Mouse (Mus musculus) liver, postnatal 0 days (tissue): ENCODE results near the gene Tubb2b. TPM values are rescaled to one million over a fixed set of nuclear protein-coding genes. Genes with fewer than 3 reads are reported as not detected.

Experiments used
- ATAC-seq: fragments of 200-750 bp; cut with Nextera tagmentation; 2 replicates; pipeline ENCODE4 v1.8.0; 2017; ENCODE audit warnings: mild to moderate bottlenecking, moderate library complexity
- DNase-seq: peaks from one replicate; pipeline ENCODE4 v3.0.0-alpha.2; 2016
- H3K27ac ChIP-seq: fragments of 300-500 bp; sonication (generic); 2 replicates; pipeline ENCODE4 v1.5.1; 2014; ENCODE audit warnings: antibody characterized with exemption, moderate library complexity, mild to moderate bottlenecking, low read depth
- H3K27me3 ChIP-seq: fragments of 300-500 bp; sonication (generic); 2 replicates; pipeline ENCODE4 v1.6.1; 2014; ENCODE audit warnings: low read length, control low read depth, mixed read lengths; ENCODE audit not compliant: insufficient read depth
- H3K36me3 ChIP-seq: fragments of 300-500 bp; sonication (generic); replicated peaks from 2 replicates; pipeline ENCODE4 v1.6.1; 2014; ENCODE audit warnings: mild to moderate bottlenecking, control low read depth, low read length, moderate library complexity, mixed read lengths; ENCODE audit not compliant: insufficient read depth
- H3K4me1 ChIP-seq: fragments of 300-500 bp; sonication (generic); 2 replicates; pipeline ENCODE4 v1.6.1; 2014; ENCODE audit warnings: antibody characterized with exemption, mild to moderate bottlenecking, control low read depth; ENCODE audit not compliant: insufficient read depth
- H3K4me2 ChIP-seq: fragments of 300-500 bp; sonication (generic); 2 replicates; pipeline ENCODE4 v1.6.1; 2014; ENCODE audit warnings: low read depth, mild to moderate bottlenecking, low read length, moderate library complexity, mixed read lengths
- H3K4me3 ChIP-seq: fragments of 300-500 bp; sonication (generic); 2 replicates; pipeline ENCODE4 v1.5.1; 2014; ENCODE audit warnings: low read depth, low read length
- H3K9ac ChIP-seq: fragments of 300-500 bp; sonication (generic); replicated peaks from 2 replicates; pipeline ENCODE4 v1.6.1; 2014; ENCODE audit warnings: mild to moderate bottlenecking, moderate library complexity
- H3K9me3 ChIP-seq: fragments of 300-500 bp; sonication (generic); 2 replicates; pipeline ENCODE4 v1.6.1; 2016; ENCODE audit warnings: mild to moderate bottlenecking, control low read depth, low read length, mixed read lengths
- CTCF ChIP-seq: sonication (generic); IDR thresholded peaks from 2 replicates; pipeline ENCODE4 v1.5.1; 2016; ENCODE audit warnings: antibody characterized with exemption, low read depth
- EP300 ChIP-seq: IDR thresholded peaks from 2 replicates; pipeline ENCODE4 v1.6.1; 2016; ENCODE audit warnings: antibody characterized with exemption, low read depth, mild to moderate bottlenecking
- WGBS: fragments of 180-500 bp; shearing (Covaris S2); extraction: QIAGEN DNeasy Blood & Tissue Kit; methylation state at CpG from one replicate; pipeline ENCODE4 v1.1.7; 2014; ENCODE audit not compliant: insufficient replicate concordance; 5-methylcytosine and 5-hydroxymethylcytosine counted together
- polyA plus RNA-seq: library from polyadenylated mRNA; unstranded; fragments of >200 nt; fragmentation: Nextera tagmentation; extraction: Ambion mirVana; gene quantifications from 2 replicates; pipeline ENCODE4 v1.2.1, GENCODE M21; 2015

Gene Tubb2b
- polyA plus RNA-seq, 1 experiment from 2014 or later, result 0.28 TPM

DNA sequence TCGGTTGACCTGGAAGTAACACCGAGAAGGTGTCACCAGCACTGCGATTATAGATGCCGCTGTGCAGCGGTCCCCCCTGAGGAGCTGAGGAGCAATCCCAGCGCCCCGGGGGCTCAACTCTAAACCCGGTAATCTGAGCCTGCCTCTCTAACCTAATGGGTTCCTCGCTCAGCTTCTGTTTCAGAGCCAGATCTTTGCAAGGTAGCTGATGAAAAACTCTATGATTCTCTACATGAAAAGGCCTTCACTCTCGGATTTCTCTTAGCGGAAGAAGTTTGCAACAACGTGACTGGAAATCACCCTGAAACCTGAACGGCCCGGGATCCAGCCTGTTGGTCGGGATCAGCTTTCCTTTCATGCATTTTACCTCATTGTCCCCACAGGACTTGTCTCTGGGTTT lies 2.0 kb upstream of the Tubb2b start:
- Histone ChIP-seq H3K9ac (no peak overlapping the region), H3K27ac (no peak overlapping the region), H3K4me2 (no peak overlapping the region), H3K4me3 (0 out of 2 replicates have a peak overlapping the region, but pooled peaks have one; percentile 4), H3K27me3 (peaks cover 60% of the 10 kb centered on the region), H3K9me3 (no peaks in the 10 kb centered on the region), H3K36me3 (no peaks in the 10 kb centered on the region), H3K4me1 (peaks cover 21% of the 10 kb centered on the region)
- DNase-seq (no peak), ATAC-seq (no peak)
- no peak for TF ChIP-seq EP300
- TF ChIP-seq CTCF, result no peak
- 2% methylated on average over 15 of the region's 15 CpGs for WGBS

DNA sequence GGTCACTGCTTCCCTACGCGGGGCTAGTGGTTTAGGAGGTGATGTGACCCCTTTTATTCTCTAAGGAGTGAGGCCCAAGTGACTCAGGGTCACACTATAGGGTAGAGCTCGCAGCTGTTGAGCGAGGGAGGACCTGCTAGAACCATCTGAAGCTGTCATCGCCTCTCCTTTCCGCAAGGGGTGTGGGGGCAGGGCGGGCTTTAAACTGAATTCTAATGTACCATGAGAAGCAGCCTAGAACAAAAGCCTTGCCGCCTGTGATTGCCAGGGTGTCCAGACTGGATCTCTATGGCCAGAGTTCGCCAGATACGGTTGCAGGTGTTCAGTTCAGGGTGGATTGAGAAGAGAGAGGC lies 1.4 kb upstream of the Tubb2b start:
- DNase-seq, result peak; percentile 56
- peak; percentile 39; the same call in 1 of the 2 replicates for ATAC-seq
- TF ChIP-seq CTCF (peak; percentile 20; the same call in 1 of the 2 replicates), EP300 (no peak)
- 2% methylated on average over 10 of the region's 10 CpGs for WGBS
- Histone ChIP-seq H3K27me3 (peaks cover 59% of the 10 kb centered on the region), H3K36me3 (no peaks in the 10 kb centered on the region), H3K9ac (no peak overlapping the region), H3K27ac (no peak overlapping the region), H3K4me1 (peaks cover 21% of the 10 kb centered on the region), H3K4me3 (no peak overlapping the region; the same call in 1 of the 2 replicates), H3K9me3 (no peaks in the 10 kb centered on the region), H3K4me2 (peak overlapping the region; percentile 86; the same call in 1 of the 2 replicates)

DNA sequence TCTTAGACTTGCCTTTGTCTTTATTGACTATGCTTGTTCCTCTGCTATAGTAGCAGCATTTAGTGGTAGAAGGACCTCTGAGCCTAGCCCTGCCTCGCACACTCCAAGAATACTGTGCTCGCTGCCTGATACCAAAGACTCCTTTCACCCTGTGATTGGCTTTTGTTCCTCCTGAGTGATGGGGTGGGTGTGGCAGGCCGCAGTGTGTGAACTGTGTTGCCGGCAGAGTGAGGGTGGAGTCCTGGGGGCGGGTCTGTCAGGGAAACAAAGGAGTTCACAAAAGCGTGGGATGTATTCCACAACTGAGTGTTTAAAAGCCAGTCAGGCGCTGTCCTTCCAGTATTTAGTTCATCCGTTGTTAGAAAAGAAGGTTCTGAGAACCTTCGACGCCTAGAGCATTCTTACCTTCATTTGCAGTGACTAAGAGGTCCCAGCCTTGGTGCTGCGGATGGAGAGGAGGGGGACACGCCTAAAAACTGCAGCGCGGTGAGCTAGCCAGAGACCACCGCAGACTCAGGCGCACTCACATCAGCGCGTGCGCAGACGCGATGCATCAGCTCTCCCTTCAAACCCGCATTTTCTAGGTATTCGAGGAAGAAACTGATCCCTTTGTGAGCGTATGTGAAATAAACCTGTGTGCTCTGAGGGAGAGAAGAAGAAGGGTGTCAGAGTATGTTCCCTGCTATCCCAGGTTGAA lies 893 bp upstream of the Tubb2b start:
- H3K9ac ChIP-seq, result no peak overlapping the region
- H3K27ac ChIP-seq, result no peak overlapping the region
- H3K4me2 ChIP-seq, result peak overlapping the region; percentile 86
- under 1% methylated on average over 24 of the region's 24 CpGs for WGBS
- H3K36me3 ChIP-seq, result no peaks in the 10 kb centered on the region
- ATAC-seq (no peak), DNase-seq (no peak)
- H3K9me3 ChIP-seq, result no peaks in the 10 kb centered on the region
- H3K4me1 ChIP-seq, result peaks cover 21% of the 10 kb centered on the region
- TF ChIP-seq EP300, result no peak
- TF ChIP-seq CTCF, result no peak
- peaks cover 58% of the 10 kb centered on the region for H3K27me3 ChIP-seq
- H3K4me3 ChIP-seq, result peak overlapping the region; percentile 58

DNA sequence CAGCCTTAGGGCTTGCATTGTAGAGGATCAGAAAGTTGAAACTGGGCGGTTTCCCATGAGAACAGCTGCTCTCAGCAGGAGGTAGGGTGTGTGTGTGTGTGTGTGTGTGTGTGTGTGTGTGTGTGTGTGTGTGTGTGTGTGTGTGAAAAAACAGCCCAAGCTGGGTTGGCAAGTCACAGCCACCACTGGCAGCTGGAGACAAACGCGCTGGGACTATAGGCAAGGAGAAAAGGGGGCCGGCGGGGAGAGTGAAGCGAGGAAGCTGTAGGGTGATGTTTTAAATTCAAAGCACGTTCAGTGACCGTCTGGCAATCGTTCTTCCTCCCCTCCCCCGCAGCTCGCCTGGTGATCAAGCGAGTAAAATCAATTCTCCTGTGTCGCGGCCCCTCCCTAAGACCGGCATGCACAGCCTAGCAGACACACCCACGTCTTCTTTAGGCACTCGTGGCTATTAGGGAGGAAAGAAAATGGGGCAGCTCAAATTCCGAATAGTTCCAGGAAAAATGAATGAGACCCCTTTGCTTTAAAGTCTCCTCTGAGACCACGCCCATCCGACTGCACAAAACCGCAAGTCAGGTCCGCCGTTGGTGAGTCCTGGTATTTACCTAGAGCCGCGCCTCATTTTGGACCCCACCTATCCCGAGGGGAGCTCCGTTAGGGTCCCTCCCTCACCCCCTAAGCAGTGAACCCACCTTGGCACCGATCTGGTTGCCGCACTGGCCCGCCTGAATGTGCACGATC lies 611 bp downstream of the Tubb2b start:
- no peak for TF ChIP-seq CTCF
- TF ChIP-seq EP300, result no peak
- Histone ChIP-seq H3K27ac (no peak overlapping the region), H3K9ac (peak overlapping the region; percentile 46), H3K4me2 (peak overlapping the region; percentile 86), H3K36me3 (no peaks in the 10 kb centered on the region), H3K27me3 (peaks cover 50% of the 10 kb centered on the region), H3K9me3 (no peaks in the 10 kb centered on the region), H3K4me3 (peak overlapping the region; percentile 58), H3K4me1 (peaks cover 21% of the 10 kb centered on the region)
- DNase-seq (peak; percentile 36), ATAC-seq (peak; percentile 41)
- WGBS, result 1% methylated on average over 31 of the region's 31 CpGs

DNA sequence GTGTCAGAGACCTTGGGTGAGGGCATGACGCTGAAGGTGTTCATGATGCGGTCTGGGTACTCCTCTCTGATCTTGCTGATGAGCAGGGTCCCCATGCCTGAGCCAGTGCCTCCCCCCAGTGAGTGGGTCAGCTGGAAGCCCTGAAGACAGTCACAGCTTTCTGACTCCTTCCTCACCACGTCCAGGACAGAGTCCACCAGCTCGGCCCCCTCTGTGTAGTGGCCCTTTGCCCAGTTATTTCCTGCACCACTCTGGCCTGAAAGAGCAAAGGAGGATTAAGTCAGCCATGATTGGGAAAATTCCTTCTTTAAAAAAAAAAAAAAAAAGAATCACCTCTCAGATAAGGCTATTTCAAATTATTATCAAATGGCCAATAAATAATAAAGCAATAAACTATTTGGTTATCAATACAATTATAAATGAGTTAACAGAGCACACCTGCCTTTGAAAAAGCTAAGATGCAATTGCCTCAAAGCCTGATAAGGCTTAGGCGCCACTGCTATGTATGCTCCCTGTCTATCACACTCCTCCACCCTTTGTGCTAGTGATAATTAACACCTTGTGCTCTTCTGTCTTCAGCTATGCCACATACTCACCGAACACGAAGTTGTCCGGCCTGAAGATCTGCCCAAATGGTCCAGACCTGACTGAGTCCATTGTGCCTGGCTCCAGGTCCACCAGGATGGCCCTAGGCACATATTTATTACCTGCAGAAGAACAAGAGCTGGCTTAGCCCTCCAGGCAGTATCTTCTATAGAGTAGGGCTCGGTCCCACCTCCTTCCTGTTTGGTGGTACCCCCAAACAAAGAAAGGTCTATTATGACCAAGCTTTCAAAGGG lies 1.8 kb downstream of the Tubb2b start:
- Histone ChIP-seq H3K4me3 (no peak overlapping the region), H3K9ac (no peak overlapping the region), H3K9me3 (no peaks in the 10 kb centered on the region), H3K4me2 (no peak overlapping the region), H3K4me1 (peaks cover 19% of the 10 kb centered on the region), H3K36me3 (no peaks in the 10 kb centered on the region), H3K27me3 (peaks cover 39% of the 10 kb centered on the region), H3K27ac (no peak overlapping the region)
- no peak for ATAC-seq
- 71% methylated on average over 7 of the region's 9 CpGs for WGBS
- no peak for TF ChIP-seq EP300
- no peak for TF ChIP-seq CTCF
- no peak for DNase-seq

DNA sequence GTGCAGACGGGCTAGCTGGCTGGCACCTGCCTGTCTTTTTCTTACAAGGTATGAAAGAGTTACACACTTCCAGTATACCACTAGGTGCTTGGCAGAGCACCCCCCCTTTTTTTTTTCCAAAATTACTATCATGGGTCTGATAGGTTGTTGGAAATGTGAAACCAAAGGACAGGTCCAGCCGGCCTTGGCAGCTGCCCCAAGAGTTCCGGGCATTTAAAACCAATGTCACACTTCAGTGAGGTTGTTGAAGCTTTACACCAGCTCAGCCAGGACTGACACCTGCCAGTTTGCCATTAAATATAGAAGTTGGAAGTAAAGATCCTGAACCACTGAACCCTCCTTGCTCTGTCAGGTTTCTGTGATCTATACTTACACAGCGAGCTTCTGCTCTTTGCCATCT lies 4.6 kb downstream of the Tubb2b start:
- TF ChIP-seq CTCF, result no peak
- TF ChIP-seq EP300, result no peak
- H3K9ac ChIP-seq, result no peak overlapping the region
- 85% methylated on average over 4 of the region's 4 CpGs for WGBS
- ATAC-seq (no peak), DNase-seq (no peak)
- peaks cover 13% of the 10 kb centered on the region for H3K4me1 ChIP-seq
- H3K27me3 ChIP-seq, result peaks cover 14% of the 10 kb centered on the region
- H3K4me3 ChIP-seq, result no peak overlapping the region
- no peak overlapping the region for H3K27ac ChIP-seq
- H3K4me2 ChIP-seq, result no peak overlapping the region
- H3K36me3 ChIP-seq, result no peaks in the 10 kb centered on the region
- no peaks in the 10 kb centered on the region for H3K9me3 ChIP-seq
